Mouse (Mus musculus): ENCODE measurements around the gene Olfr543.

GRCm38 (mm10) chr7:102480821-102481220 lies 658 bp downstream of the Olfr543 start:
- TF ChIP-seq EP300 (IDR thresholded peaks at IDR 0.05) = no peak
- TF ChIP-seq CTCF (IDR thresholded peaks at IDR 0.05) = no peak
